Mouse (Mus musculus): Measurements from ENCODE around the gene Ank2. TPM values are rescaled to one million over a fixed set of nuclear protein-coding genes. Genes with fewer than 3 reads are reported as not detected.

Ank2 gene
- polyA plus RNA-seq, 1 experiment from 2014 or later = 27.6 TPM

DNA sequence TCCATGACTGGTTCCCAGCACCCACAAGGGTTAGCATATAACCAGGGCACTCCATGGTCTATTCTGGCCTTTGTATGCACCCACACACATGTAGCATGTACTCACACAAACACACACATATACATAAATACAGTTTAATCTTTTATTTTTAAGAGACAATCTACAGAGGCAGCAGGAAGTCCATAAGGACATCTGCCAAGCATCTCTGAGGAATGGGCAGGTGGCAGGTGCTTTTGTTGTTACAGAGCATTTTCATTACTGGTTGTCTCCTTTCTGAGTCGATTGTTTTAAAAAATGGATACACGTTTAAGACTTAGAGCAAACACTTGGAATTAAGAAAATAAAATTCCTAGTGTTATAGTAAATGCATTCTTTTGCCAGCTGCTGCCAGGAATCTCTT is 390.7 kb downstream of the Ank2 start:
- H3K36me3 ChIP-seq = no peaks in the 10 kb centered on the region
- H3K27me3 ChIP-seq = no peaks in the 10 kb centered on the region
- H3K4me2 ChIP-seq = no peak overlapping the region
- ATAC-seq (ENCODE audit: insufficient number of reproducible peaks, insufficient read depth, low FRiP score, low TSS enrichment, low read depth) = no peak
- no peak overlapping the region for H3K4me3 ChIP-seq (replicated peaks)
- 81% methylated on average over 2 of the region's 2 CpGs for WGBS
- H3K4me1 ChIP-seq (replicated peaks) = peaks cover 10% of the 10 kb centered on the region; the same call in 1 of the 2 replicates
- H3K27ac ChIP-seq = no peak overlapping the region
- no peaks in the 10 kb centered on the region; the same call in 1 of the 2 replicates for H3K9me3 ChIP-seq
- no peak overlapping the region for H3K9ac ChIP-seq (replicated peaks)

DNA sequence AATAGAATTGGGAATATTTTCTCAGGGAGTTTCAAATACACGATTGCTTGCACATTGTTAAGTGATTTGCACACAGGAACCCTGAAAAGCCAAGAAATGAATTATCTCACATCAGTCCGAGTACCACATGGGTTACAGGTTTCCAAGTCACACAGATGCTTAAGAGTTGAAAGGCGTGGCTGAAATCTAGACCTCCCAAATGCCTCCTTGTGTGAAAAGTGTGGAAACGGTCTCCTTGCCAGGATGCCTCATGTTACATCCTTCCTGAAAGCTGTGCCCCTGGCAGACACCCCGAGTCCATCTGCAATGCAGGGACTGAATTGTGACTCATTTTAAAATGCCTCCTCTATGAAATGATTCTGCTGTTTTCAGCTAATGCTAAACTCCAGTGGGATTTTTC is 391.9 kb downstream of the Ank2 start:
- Histone ChIP-seq H3K4me2 (no peak overlapping the region), H3K36me3 (no peaks in the 10 kb centered on the region), H3K4me1 (replicated peaks) (peaks cover 10% of the 10 kb centered on the region; the same call in 1 of the 2 replicates), H3K9me3 (no peaks in the 10 kb centered on the region; the same call in 1 of the 2 replicates), H3K9ac (replicated peaks) (no peak overlapping the region), H3K27me3 (no peaks in the 10 kb centered on the region), H3K27ac (no peak overlapping the region), H3K4me3 (replicated peaks) (no peak overlapping the region)
- WGBS = 71% methylated on average over 5 of the region's 5 CpGs
- no peak for ATAC-seq (ENCODE audit: insufficient number of reproducible peaks, insufficient read depth, low FRiP score, low TSS enrichment, low read depth)

DNA sequence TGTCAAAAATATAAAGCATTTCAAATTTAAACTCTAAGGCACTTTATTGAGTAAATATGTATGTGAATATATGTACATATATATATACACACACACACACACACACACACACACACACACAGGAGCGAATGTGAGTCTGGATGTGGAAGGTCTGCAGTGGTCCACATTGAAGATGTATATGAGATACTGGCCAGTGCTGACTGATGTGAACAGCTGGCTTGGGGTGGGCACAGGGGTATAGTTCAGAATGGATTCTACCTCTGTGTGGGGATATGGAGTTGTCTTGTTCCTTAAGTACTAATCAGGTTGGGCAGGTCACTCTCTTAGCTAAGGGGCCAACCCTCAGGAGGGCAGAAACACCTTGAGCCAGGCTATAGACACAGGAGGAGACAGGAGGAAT is 397.8 kb downstream of the Ank2 start:
- Histone ChIP-seq H3K4me2 (no peak overlapping the region), H3K36me3 (no peaks in the 10 kb centered on the region), H3K9ac (replicated peaks) (no peak overlapping the region), H3K27me3 (no peaks in the 10 kb centered on the region), H3K9me3 (no peaks in the 10 kb centered on the region; the same call in 1 of the 2 replicates), H3K4me3 (replicated peaks) (no peak overlapping the region), H3K4me1 (replicated peaks) (no peaks in the 10 kb centered on the region), H3K27ac (no peak overlapping the region)
- 100% methylated on average over 1 of the region's 1 CpGs for WGBS
- ATAC-seq (ENCODE audit: insufficient number of reproducible peaks, insufficient read depth, low FRiP score, low TSS enrichment, low read depth) = no peak

DNA sequence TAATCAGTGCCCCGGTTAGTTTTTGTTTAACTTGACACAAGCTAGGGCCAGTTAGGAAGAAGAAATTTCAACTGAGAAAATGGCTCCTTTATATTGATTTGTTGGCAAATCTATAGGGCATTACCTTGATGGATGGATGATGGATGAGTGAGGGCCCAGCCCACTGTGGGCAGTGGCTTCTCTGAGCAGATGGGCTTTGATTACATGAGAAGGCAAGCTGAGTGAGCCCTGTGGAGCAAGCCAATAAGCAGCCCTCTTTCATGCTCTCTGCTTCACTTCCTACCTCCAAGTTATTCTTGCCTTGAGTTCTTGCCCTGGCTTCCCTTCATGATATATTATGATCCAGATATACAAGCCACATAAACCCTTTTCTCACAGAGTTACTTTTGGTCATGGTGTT is 401.4 kb downstream of the Ank2 start:
- Histone ChIP-seq H3K9ac (replicated peaks) (no peak overlapping the region), H3K4me1 (replicated peaks) (no peaks in the 10 kb centered on the region), H3K4me3 (replicated peaks) (no peak overlapping the region), H3K9me3 (no peaks in the 10 kb centered on the region), H3K27ac (no peak overlapping the region), H3K27me3 (no peaks in the 10 kb centered on the region), H3K4me2 (no peak overlapping the region), H3K36me3 (no peaks in the 10 kb centered on the region)
- no peak for ATAC-seq (ENCODE audit: insufficient number of reproducible peaks, insufficient read depth, low FRiP score, low TSS enrichment, low read depth)
- 86% methylated on average over 1 of the region's 1 CpGs for WGBS

DNA sequence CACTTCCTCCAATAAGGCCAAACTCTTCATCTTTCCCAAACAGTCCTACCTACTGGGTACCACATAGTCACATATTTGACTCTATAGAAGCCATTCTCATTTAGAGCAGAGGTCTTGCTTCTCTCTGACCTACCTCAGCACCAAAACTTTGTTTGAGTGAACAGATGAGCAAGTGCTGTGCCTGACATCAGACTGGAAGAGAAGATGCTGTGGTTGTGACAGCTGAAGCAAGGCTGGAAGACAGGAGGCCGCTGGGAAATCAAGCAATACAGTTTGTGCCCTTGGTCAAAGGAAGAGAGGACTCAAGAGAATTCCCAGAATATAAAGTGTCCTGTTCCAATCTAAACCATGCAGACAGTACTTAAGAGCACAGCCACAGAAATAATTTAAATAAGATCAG is 402.0 kb downstream of the Ank2 start:
- Histone ChIP-seq H3K9ac (replicated peaks) (no peak overlapping the region), H3K27ac (no peak overlapping the region), H3K36me3 (no peaks in the 10 kb centered on the region), H3K9me3 (no peaks in the 10 kb centered on the region), H3K4me2 (no peak overlapping the region), H3K4me1 (replicated peaks) (no peaks in the 10 kb centered on the region), H3K27me3 (no peaks in the 10 kb centered on the region), H3K4me3 (replicated peaks) (no peak overlapping the region)
- no peak for ATAC-seq (ENCODE audit: insufficient number of reproducible peaks, insufficient read depth, low FRiP score, low TSS enrichment, low read depth)
- WGBS = 77% methylated on average over 1 of the region's 1 CpGs

DNA sequence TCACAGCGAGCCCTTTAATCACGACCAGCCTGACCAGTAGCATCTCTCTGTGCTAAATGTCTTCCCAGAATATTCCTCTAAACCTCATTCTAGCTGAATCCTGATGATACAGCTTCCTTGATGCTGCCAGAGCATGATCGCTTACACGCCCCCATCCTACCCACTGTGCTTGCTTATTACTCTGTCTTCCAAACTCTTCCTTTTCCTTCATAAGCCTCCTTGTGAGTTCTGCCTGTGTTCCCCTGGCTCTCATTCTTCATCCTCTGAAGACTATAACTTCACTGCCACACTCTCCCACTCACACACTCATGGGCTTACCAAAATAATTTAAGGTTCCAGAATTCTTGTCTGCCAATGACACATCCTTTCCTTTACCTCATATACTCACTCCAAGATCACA is 405.5 kb downstream of the Ank2 start:
- Histone ChIP-seq H3K36me3 (no peaks in the 10 kb centered on the region), H3K9ac (replicated peaks) (no peak overlapping the region), H3K4me3 (replicated peaks) (no peak overlapping the region), H3K27ac (no peak overlapping the region), H3K4me1 (replicated peaks) (no peaks in the 10 kb centered on the region), H3K4me2 (no peak overlapping the region), H3K9me3 (no peaks in the 10 kb centered on the region), H3K27me3 (no peaks in the 10 kb centered on the region)
- 88% methylated on average over 4 of the region's 4 CpGs for WGBS
- ATAC-seq (ENCODE audit: insufficient number of reproducible peaks, insufficient read depth, low FRiP score, low TSS enrichment, low read depth) = no peak

DNA sequence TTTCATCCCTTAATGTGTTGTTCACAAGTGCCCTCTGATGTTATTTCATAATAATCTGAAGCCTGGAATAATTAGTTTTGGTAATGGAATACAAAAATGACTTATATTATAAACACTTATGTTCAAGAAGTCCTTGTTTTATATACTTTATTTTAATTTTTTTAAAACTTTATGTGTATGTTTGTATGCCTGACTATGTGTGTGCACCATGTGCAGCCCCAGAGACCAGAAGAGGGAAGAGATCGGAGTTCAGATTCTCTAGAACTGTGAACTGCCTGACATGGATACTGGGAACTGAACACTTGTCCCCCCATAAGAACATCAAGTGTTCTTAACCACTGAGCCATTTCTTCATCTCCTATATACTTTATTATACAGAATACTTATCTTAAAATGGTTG is 411.6 kb downstream of the Ank2 start:
- no peak overlapping the region for H3K27ac ChIP-seq
- H3K4me2 ChIP-seq = no peak overlapping the region
- H3K4me1 ChIP-seq (replicated peaks) = 0 out of 2 replicates have a peak, but pooled peaks cover 2% of the 10 kb centered on the region
- no peak for ATAC-seq (ENCODE audit: insufficient number of reproducible peaks, insufficient read depth, low FRiP score, low TSS enrichment, low read depth)
- H3K9me3 ChIP-seq = no peaks in the 10 kb centered on the region
- no peak overlapping the region for H3K4me3 ChIP-seq (replicated peaks)
- WGBS = 92% methylated on average over 1 of the region's 1 CpGs
- no peak overlapping the region for H3K9ac ChIP-seq (replicated peaks)
- no peaks in the 10 kb centered on the region for H3K27me3 ChIP-seq
- no peaks in the 10 kb centered on the region for H3K36me3 ChIP-seq

DNA sequence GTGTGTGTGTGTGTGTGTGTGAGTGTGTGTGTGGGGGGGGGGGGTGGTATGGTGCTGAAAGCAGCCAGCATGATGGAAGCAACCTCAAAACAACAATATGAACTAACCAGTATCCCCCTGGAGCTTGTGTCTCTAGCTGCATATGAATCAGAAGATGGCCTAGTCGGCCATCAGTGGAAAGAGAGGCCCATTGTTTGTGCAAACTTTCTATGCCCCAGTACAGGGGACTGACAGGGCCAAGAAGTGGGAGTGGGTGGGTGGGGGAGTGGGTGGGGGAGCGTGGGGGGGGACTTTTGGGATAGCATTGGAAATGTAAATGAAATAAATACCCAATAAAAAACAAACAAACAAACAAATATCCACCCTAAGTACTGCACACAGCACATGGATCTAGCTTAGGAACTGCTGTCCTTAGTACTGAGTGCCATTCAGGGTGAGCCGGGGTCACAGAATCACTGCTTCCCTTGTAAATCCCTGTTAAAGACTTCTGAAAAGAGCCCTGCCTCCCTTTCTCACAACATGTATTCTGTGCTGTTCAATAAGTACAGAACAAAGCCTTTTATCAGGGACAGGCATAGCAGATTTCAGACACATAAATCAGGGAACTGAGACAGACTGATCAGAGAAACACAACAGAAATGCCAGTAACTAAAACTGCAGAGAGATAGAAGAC is 412.2 kb downstream of the Ank2 start:
- Histone ChIP-seq H3K27me3 (no peaks in the 10 kb centered on the region), H3K36me3 (no peaks in the 10 kb centered on the region), H3K4me3 (replicated peaks) (no peak overlapping the region), H3K4me1 (replicated peaks) (0 out of 2 replicates have a peak, but pooled peaks cover 2% of the 10 kb centered on the region), H3K9ac (replicated peaks) (no peak overlapping the region), H3K27ac (no peak overlapping the region), H3K9me3 (no peaks in the 10 kb centered on the region), H3K4me2 (no peak overlapping the region)
- 68% methylated on average over 3 of the region's 3 CpGs for WGBS
- ATAC-seq (ENCODE audit: insufficient number of reproducible peaks, insufficient read depth, low FRiP score, low TSS enrichment, low read depth) = no peak

DNA sequence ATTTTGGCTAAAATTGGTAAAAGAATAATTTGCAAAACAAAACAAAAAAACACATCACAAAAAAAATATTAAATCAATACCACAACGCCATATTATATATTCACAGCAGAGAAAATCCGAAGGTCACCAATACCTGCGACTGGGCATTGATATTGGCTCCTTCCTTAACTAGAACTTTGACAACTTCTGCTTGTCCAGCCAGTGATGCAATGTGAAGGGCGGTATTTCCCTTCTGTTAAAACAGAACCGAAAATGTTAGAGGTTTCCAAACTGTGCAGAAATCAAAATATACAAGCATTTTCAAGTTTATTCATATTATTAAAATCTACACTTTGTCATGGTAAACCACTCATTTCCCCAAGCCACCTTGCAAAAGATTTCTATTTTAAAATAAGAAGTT is 421.8 kb downstream of the Ank2 start:
- Histone ChIP-seq H3K27ac (no peak overlapping the region), H3K4me2 (no peak overlapping the region), H3K27me3 (no peaks in the 10 kb centered on the region), H3K9ac (replicated peaks) (no peak overlapping the region), H3K4me3 (replicated peaks) (no peak overlapping the region), H3K9me3 (no peaks in the 10 kb centered on the region), H3K4me1 (replicated peaks) (no peaks in the 10 kb centered on the region), H3K36me3 (no peaks in the 10 kb centered on the region)
- no peak for ATAC-seq (ENCODE audit: insufficient number of reproducible peaks, insufficient read depth, low FRiP score, low TSS enrichment, low read depth)
- 91% methylated on average over 5 of the region's 5 CpGs for WGBS

DNA sequence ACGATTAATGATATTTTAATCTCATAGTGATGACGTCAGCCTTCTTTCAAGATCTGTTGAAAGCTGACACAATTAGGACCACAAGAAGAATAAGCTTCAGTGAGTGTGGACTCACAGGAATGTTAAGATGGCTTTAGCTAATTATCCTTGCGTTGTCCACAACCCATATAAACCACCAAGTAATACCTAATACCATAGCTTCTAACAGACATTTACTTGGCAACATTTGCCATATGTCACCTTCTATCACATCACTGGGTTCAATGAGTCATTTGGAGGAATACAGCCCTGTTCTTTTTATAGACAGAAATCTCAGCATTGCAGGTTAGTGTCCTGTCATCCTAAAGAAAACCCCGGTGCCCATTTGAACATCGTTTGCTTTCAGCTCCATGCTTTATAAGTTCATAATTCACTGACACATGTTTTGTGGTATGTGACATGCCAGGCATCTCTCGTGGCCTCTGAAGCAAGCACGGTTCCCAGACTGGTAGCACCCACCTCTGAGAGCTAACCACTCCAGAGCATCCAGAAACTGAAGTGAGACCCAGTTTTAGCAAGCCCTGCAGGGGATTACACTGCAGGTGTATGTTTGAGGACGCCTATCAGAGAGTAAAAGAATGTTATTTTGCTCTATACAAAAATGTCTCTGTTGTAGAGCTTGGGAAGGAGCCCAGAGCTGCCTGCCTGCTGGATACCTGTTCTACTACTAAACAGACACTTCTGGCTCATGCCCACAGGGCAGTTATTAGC is 423.4 kb downstream of the Ank2 start:
- Histone ChIP-seq H3K27me3 (no peaks in the 10 kb centered on the region), H3K36me3 (no peaks in the 10 kb centered on the region), H3K27ac (no peak overlapping the region), H3K4me3 (replicated peaks) (no peak overlapping the region), H3K4me1 (replicated peaks) (no peaks in the 10 kb centered on the region), H3K9me3 (no peaks in the 10 kb centered on the region), H3K9ac (replicated peaks) (no peak overlapping the region), H3K4me2 (no peak overlapping the region)
- 82% methylated on average over 8 of the region's 8 CpGs for WGBS
- no peak for ATAC-seq (ENCODE audit: insufficient number of reproducible peaks, insufficient read depth, low FRiP score, low TSS enrichment, low read depth)

DNA sequence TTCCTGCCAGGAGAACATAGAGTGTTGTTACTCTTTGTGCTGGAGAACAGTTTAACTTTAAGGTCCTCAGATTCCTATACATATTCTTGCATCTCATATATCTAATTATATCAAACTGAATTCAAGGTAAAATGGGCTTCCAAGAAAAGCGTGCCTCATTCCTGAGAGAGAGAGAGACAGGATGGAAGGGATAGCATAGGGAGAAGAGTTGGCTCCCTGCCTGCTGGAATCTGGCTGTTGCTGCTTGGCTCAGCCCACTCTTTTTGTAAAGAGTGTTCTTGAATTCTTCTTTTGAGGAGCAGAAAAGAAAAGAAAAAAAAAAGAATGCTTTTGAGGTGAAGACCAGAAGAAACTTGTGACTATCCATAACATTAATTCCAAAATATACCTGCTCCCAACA is 427.7 kb downstream of the Ank2 start:
- Histone ChIP-seq H3K27me3 (no peaks in the 10 kb centered on the region), H3K4me2 (no peak overlapping the region), H3K4me3 (replicated peaks) (no peak overlapping the region), H3K9ac (replicated peaks) (no peak overlapping the region), H3K9me3 (no peaks in the 10 kb centered on the region), H3K36me3 (no peaks in the 10 kb centered on the region), H3K4me1 (replicated peaks) (no peaks in the 10 kb centered on the region), H3K27ac (no peak overlapping the region)
- WGBS = 76% methylated on average over 1 of the region's 1 CpGs
- no peak for ATAC-seq (ENCODE audit: insufficient number of reproducible peaks, insufficient read depth, low FRiP score, low TSS enrichment, low read depth)
